Mouse (Mus musculus): ENCODE measurements at regions not wholly inside any gene's neighbourhood (a gene's known extent, or its start where the extent isn't known, plus 50 kb on each side); places are given as distances from the start of the nearest gene placed in this dataset.

DNA sequence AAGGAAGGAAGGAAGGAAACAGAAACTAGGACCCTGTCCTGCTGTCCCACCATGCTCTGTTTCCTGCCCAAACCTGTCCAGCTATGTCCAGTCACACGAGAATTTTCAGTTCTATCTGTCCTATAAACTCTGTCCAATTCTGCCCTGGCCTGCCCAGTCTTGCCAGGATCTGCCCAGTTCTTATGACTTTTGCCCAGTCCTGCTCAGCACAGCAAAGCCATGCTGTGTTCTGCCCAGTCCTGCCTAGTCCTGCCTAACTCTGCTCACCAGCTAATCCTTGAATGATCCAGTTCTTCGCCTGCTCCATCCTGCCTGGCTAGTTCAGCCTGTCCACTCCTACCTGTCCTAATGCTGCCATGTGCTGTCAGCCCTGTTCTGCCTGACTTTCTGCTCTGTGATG lies 57.3 kb upstream of the Alk start:
- no peak for TF ChIP-seq CTCF (IDR thresholded peaks at IDR 0.05; ENCODE audit: low read depth, low read length)
- no peak for TF ChIP-seq GATA1 (IDR thresholded peaks at IDR 0.05; ENCODE audit: borderline replicate concordance, low read length)
- no peak for TF ChIP-seq TAL1 (conservative IDR thresholded peaks at IDR 0.05; ENCODE audit: low read depth, low read length)
- TF ChIP-seq POLR2AphosphoS5 (IDR thresholded peaks at IDR 0.05; ENCODE audit: insufficient replicate concordance, low read depth, low read length), result no peak

All from G1E (cell line).